12 mouse cellular contexts compared by ENCODE assay signal in the genomic region with DNA sequence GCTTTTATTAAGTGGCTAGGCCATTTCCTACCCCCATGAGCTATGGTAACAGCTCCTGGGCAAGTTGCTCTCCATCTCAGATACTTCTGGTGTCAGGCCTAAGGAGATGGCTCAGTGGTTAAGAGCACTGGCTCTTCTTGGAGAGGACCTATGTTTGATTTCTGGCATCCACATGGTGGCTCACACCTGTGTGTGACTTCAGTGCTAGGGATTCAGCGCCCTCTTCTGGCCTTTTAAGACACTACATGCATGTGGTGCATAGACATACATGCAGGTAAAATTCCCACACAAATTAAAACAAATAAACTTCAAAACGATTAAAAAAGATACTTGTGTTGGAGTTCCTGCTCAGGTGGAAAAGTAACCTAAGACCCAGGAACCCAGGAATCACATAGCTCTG.
DNase-seq lines count a peak whose midpoint lies in the region; ATAC-seq and TF ChIP-seq lines count a peak whose summit lies in the region.
"Had no signal": no experiment of that assay in that cellular context is flagged by ENCODE, and none has a peak within 500 bp of the region (broad histone marks: within the 10 kb centered on the region; RNA-seq: fewer than 3 reads in every experiment).

No protein-coding gene starts in this region.

- H3K36me3 ChIP-seq in intestine, postnatal 0 days (ENCODE audit: control insufficient read depth, insufficient read depth) = no peaks in the 10 kb centered on the region
- H3K36me3 ChIP-seq in intestine, embryonic 15.5 days = no peaks in the 10 kb centered on the region
- H3K36me3 ChIP-seq in G1E (replicated peaks) = peaks cover 40% of the 10 kb centered on the region
- H3K36me3 ChIP-seq in liver, embryonic 14.5 days (replicated peaks; ENCODE audit: control insufficient read depth, insufficient read depth, low read depth) = no peaks in the 10 kb centered on the region
- H3K36me3 ChIP-seq: heart, embryonic 15.5 days; lung, embryonic 15.5 days had no signal

- H3K4me2 ChIP-seq in intestine, postnatal 0 days (replicated peaks; ENCODE audit: low read depth) = no peak overlapping the region
- no peak overlapping the region for H3K4me2 ChIP-seq in intestine, embryonic 15.5 days (replicated peaks)
- H3K4me2 ChIP-seq in liver, embryonic 14.5 days (ENCODE audit: low read depth) = no peak overlapping the region
- H3K4me2 ChIP-seq: heart, embryonic 15.5 days; lung, embryonic 15.5 days had no signal

- no peak overlapping the region for H3K9ac ChIP-seq in intestine, postnatal 0 days (ENCODE audit: low read depth, low read length)
- H3K9ac ChIP-seq in intestine, embryonic 15.5 days = no peak overlapping the region
- H3K9ac ChIP-seq in liver, embryonic 14.5 days (replicated peaks) = no peak overlapping the region
- H3K9ac ChIP-seq: heart, embryonic 15.5 days; lung, embryonic 15.5 days had no signal

- H3K4me3 ChIP-seq in intestine, postnatal 0 days (ENCODE audit: low read depth, low read length) = no peak overlapping the region
- H3K4me3 ChIP-seq in intestine, embryonic 15.5 days (replicated peaks) = no peak overlapping the region
- no peak overlapping the region for H3K4me3 ChIP-seq in G1E (ENCODE audit: low read depth, low read length)
- no peak overlapping the region for H3K4me3 ChIP-seq in liver, embryonic 14.5 days (ENCODE audit: insufficient read depth in 1 of 2, low read depth in 2 of 2, low read length in 2 of 2)
- H3K4me3 ChIP-seq: heart, embryonic 15.5 days; lung, embryonic 15.5 days had no signal

- TF ChIP-seq CTCF in intestine, postnatal 0 days (IDR thresholded peaks at IDR 0.05; ENCODE audit: low read depth) = peak; percentile 64
- peak; percentile 47; the same call in 1 of the 2 replicates for TF ChIP-seq CTCF in G1E (IDR thresholded peaks at IDR 0.05; ENCODE audit: low read depth, low read length)
- peak; percentile 67 for TF ChIP-seq CTCF in liver, embryonic 14.5 days (IDR thresholded peaks at IDR 0.05; ENCODE audit: low read depth)

- 35% methylated on average over 2 of the region's 2 CpGs for WGBS in intestine, postnatal 0 days
- WGBS in intestine, embryonic 15.5 days = 35% methylated on average over 2 of the region's 2 CpGs
- WGBS in liver, embryonic 14.5 days (ENCODE audit: insufficient replicate concordance) = 20% methylated on average over 2 of the region's 2 CpGs

- H3K9me3 ChIP-seq in intestine, postnatal 0 days (ENCODE audit: control insufficient read depth) = no peaks in the 10 kb centered on the region
- H3K9me3 ChIP-seq in intestine, embryonic 15.5 days = no peaks in the 10 kb centered on the region
- H3K9me3 ChIP-seq in G1E (replicated peaks) = no peaks in the 10 kb centered on the region
- no peaks in the 10 kb centered on the region for H3K9me3 ChIP-seq in liver, embryonic 14.5 days (ENCODE audit: control insufficient read depth, low read length)
- H3K9me3 ChIP-seq: heart, embryonic 15.5 days; lung, embryonic 15.5 days had no signal

- DNase-seq in 3T3-L1 (ENCODE audit: low read depth, low spot score) = peak; percentile 13
- no peak for DNase-seq in G1E (ENCODE audit: low spot score)
- no peak for DNase-seq in liver, embryonic 14.5 days (ENCODE audit: low read depth in 3 of 3, low spot score in 3 of 3)
- DNase-seq in yolk sac, embryonic 10.5 days (ENCODE audit: low spot score) = no peak
- DNase-seq in gastrocnemius, postnatal 25 days = no peak
- no peak for DNase-seq in urinary bladder, postnatal 25 days (ENCODE audit: low spot score)
- DNase-seq: cerebellum, postnatal 10 days had no signal

- H3K27me3 ChIP-seq in intestine, postnatal 0 days (replicated peaks; ENCODE audit: control insufficient read depth, insufficient read depth, low read length) = no peaks in the 10 kb centered on the region
- no peaks in the 10 kb centered on the region for H3K27me3 ChIP-seq in intestine, embryonic 15.5 days (replicated peaks)
- H3K27me3 ChIP-seq in G1E (ENCODE audit: insufficient read depth, low read length) = no peaks in the 10 kb centered on the region
- H3K27me3 ChIP-seq in liver, embryonic 14.5 days (ENCODE audit: control insufficient read depth, insufficient read depth, low read length) = no peaks in the 10 kb centered on the region
- H3K27me3 ChIP-seq: heart, embryonic 15.5 days; lung, embryonic 15.5 days had no signal

- no peak for ATAC-seq in intestine, postnatal 0 days
- ATAC-seq in intestine, embryonic 15.5 days = no peak
- no peak for ATAC-seq in G1E (ENCODE audit: extremely low read depth, insufficient number of reproducible peaks, low FRiP score, poor library complexity, severe bottlenecking)
- ATAC-seq in liver, embryonic 14.5 days (ENCODE audit: insufficient read depth) = no peak
- ATAC-seq: activated CD4-positive, CD25-positive, alpha-beta regulatory T cell, adult 4 months had no signal

- no peak for TF ChIP-seq EP300 in liver, embryonic 14.5 days (IDR thresholded peaks at IDR 0.05; ENCODE audit: low read depth)

- no peak overlapping the region for H3K27ac ChIP-seq in intestine, postnatal 0 days (ENCODE audit: low read depth, low read length)
- no peak overlapping the region for H3K27ac ChIP-seq in intestine, embryonic 15.5 days
- no peak overlapping the region for H3K27ac ChIP-seq in liver, embryonic 14.5 days
- H3K27ac ChIP-seq: heart, embryonic 15.5 days; lung, embryonic 15.5 days had no signal

- no peaks in the 10 kb centered on the region for H3K4me1 ChIP-seq in intestine, postnatal 0 days (replicated peaks; ENCODE audit: control insufficient read depth, insufficient read depth, low read length)
- H3K4me1 ChIP-seq in intestine, embryonic 15.5 days (replicated peaks) = no peaks in the 10 kb centered on the region
- no peaks in the 10 kb centered on the region for H3K4me1 ChIP-seq in G1E (ENCODE audit: insufficient read depth, low read depth, low read length)
- no peaks in the 10 kb centered on the region for H3K4me1 ChIP-seq in liver, embryonic 14.5 days (replicated peaks; ENCODE audit: control insufficient read depth in 2 of 2, insufficient read depth in 2 of 2, low read length in 1 of 2)
- H3K4me1 ChIP-seq: heart, embryonic 15.5 days had no signal
